Mouse (Mus musculus): ENCODE results near the gene Hnrnpf. TPM values are rescaled to one million over a fixed set of nuclear protein-coding genes. Genes with fewer than 3 reads are reported as not detected.
"Not testable (repeated sequence)": the region's sequence is repeated elsewhere in the genome, so short reads cannot be mapped to it uniquely, and the experiment has no call there.

The Hnrnpf gene
- 100 to 1,000 TPM; 119 to 160 (median 148) TPM for total RNA-seq (2022)

DNA sequence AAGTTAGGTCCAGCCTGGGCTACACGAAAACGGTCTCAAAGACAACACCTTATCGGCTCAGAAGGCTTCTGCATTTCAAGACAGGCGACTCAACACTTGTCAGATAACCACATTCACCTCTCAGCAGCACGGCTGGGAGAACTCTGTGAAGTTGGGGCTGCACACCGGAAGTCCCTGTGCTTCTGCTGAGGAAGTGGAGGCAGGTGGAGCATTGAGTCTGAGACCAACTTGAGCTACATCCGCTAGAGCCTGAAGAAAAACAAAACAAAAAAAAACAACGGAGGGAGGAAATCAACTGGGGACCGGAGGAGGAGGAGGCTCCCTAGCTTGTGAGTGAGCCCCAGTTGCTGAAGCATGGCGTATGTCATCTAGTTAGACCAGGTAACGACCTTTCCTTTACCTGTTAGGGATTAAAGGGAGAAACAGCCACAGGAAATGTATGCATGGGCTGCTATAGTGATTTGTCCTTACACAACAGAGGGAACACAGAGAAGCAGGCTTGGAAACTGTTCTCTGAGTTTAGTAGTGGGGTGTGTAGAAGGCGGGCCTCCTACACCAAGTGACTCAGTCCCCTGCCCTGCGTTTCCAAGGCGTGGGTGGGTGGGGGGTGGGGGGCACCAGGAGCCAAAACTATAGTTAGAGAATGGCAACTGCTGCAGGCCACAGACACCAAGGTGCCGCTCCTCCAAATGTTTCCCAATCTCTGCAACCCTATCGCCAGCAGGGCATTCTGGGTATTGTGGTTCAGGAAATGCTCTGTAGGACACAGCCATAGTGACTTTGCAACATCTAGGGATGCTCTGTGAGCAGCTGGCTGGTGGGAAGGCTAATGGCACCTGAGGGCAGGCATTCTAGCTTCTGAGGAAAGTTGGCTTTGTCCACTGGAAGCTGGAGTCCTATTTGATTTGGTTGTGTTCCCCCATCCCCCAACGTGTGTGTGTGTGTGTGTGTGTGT is at the start of gene Hnrnpf:
Gene Hnrnpf, plus strand, starts transcription at position 199 of the 955 bp plus-strand sequence.
- peak; percentile 34 to 40 for DNase-seq (ENCODE audit: low spot score in 2 of 2)

DNA sequence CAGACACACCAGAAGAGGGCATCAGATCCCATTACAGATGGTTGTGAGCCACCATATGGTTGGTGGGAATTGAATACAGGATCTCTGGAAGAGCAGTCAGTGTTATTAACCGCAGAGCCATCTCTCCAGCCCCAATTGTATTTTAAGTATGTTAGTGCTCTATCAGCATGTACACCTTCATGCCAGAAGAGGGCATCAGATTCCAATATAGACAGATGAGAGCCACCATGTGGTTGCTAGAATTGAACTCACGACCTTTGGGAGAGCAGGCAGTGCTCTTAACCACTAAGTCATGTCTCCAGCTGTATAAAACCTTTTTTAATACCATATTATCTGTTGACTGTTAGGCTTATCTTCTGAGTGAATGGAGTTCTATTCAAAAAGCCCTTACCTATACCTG is 48.4 kb upstream of the Hnrnpf start:
- no peak for DNase-seq (ENCODE audit: low spot score in 2 of 2)

DNA sequence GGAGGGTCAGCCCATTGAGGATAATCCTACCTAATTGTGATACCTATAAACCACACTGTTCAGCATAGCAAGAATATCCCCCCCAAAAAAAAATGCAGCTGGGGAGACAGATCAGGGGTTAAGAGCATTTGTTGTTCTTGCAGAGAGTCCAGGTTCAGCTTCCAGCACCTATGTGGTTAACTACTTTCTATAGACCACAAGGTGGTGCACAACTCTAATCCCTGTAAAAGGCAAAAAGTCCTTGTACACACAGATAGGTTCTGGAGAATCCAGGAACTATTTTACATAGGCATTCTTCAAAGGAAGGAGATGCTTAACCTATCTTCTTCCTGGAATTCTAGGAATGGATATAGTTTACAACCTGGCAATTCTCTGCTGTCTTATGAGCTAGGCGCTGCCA is 42.1 kb upstream of the Hnrnpf start:
- DNase-seq (ENCODE audit: low spot score in 2 of 2), result no peak

DNA sequence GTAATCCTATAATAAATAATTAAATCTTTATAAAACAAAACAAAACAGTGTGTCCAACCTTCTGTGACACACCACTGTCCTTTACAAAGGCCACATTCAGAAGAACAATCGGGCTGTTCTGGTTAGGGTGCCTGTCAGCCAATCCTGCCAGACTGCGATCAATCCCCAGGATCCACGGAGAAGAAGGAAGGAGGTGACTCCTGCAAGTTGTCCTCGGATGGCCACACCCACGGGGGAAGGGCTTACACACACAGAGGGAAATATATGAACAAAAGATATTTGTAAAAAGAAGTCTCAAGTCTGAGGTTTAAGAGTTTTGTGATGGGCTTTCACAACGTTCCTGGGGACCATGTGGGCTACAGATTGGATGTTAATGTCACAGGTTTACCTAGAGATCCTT is 38.3 kb upstream of the Hnrnpf start, which contains the start of gene Zfp239:
Gene Zfp239, plus strand, starts transcription at position 253 of the 400 bp plus-strand sequence.
- no peak for DNase-seq (ENCODE audit: low spot score in 2 of 2)

DNA sequence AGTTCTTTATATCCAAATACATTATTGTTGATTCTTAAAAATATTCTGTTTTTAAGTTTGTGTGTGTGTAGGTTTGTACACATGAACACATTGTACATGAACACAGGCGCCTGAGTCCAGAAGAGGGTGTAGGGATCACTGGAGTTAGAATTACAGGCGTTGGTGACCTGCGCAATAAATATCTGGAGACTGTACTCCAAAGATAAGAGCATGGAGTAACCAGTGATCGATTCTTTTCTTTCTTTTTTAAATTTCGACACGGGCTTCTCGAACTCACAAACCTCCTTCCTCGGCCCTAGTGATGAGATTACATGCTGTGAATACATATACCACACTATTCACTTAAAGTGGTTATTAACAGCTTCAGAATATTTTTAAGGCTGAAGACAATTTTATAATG is 37.7 kb upstream of the Hnrnpf start:
- DNase-seq (ENCODE audit: low spot score in 2 of 2), result no peak

DNA sequence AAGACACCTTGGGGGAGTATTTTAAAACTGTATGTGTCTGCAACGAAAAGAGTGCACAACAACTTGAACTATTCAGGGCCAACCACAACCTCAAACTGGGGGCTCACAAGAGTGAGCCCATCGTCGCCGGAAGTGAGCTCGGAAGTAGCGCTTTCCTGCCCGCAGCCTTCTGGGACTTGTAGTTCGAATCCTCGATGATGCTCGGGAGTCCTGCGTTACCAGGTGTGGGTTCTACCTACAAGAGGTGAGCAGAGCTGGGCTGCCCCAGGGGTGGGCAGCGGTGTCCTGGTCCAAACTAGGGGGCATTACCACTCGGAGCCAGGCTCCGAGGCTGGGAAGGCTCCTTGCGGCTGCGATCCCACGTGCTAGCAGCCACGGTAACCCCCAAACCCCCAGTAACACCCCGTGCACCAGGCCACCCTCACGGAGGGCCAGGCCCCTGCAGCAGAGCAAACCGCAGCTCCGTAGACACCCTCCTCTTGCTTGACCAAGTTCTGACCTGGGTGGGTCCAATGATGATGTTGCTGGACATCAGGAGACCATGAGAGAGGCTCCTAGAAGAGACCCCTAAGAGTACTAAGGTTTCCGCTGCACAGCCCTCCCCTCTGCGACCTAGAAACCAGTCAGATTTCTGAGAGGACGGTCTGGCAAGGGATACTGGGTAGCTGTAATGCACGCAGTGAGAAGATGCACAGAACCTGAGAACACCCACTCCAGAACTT is 37.1 kb upstream of the Hnrnpf start:
- DNase-seq (ENCODE audit: low spot score in 2 of 2), result peak; percentile 43 to 69

DNA sequence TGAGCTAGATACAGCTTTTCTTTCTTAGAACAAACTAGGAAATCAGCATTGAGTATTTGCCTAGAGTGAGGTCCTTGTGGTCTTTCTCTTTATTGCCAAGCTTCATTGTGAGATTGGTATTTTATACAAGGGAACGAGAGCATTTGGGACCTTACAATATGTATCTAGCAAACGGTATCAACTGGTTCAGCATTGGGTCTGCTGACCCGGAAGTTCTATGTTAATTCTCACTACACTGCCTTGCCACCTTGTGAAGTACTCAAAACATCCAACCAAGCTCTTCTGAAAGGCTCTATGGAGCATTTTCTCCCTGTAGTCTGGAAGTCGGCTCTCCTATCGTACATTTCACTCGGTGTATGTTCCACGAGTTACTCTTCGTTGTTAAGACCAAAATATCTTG is 36.4 kb upstream of the Hnrnpf start:
- no peak for DNase-seq (ENCODE audit: low spot score in 2 of 2)

DNA sequence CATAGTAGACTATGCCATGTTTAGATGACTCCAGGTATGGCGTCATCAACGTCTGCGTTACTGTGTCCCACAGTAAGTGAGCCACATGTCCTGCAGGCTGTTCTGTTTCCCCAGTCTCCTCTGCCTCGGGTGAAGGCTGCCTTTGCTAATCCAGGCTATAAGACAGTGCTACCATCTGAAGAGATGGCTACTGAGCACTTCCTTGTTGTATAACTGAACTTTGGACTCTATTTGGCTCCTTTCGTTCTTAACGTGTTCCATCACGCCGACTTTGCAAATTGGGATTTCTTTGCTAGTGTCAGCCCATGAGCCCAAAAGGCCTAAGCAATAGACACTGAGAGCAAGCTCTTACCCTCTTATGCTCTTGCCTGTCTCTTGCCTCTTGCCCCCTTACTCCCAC is 31.9 kb upstream of the Hnrnpf start:
- DNase-seq (ENCODE audit: low spot score in 2 of 2), result no peak

DNA sequence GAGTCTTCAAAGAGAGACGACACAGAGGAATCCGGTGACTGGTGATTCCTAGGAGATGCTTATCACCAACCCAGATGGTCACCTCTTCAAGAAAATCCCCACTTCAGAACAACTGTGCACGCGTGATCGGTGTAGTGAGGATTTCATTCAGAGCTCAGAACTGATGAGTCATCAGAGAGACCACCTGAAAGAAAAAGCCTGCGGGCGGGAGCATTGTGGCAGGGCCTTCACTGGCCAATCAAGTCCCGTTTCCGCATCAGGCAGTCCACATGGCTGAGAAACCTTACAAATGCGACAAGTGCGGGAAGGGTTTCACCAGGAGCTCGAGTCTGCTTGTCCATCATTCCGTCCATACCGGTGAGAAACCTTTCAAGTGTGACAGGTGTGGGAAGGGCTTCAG is 29.1 kb upstream of the Hnrnpf start:
- no peak for DNase-seq (ENCODE audit: low spot score in 2 of 2)

DNA sequence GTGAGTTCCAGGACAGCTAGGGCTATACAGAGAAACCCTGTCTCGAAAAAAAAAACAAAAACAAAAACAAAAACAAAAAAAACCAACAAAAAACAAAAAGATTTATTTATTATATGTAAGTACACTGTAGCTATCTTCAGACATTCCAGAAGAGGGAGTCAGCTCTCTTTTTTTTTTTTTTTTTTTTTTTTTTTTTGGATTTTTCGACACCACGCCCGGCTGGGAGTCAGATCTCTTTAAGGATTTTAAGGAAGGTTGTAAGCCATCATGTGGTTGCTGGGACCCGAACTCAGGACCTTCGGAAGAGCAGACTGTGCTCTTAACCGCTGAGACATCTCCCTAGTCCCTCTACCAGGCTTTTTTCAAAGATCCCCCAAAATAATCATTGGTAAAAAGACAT is 26.7 kb upstream of the Hnrnpf start:
- not testable (repeated sequence) for DNase-seq (ENCODE audit: low spot score in 2 of 2)

DNA sequence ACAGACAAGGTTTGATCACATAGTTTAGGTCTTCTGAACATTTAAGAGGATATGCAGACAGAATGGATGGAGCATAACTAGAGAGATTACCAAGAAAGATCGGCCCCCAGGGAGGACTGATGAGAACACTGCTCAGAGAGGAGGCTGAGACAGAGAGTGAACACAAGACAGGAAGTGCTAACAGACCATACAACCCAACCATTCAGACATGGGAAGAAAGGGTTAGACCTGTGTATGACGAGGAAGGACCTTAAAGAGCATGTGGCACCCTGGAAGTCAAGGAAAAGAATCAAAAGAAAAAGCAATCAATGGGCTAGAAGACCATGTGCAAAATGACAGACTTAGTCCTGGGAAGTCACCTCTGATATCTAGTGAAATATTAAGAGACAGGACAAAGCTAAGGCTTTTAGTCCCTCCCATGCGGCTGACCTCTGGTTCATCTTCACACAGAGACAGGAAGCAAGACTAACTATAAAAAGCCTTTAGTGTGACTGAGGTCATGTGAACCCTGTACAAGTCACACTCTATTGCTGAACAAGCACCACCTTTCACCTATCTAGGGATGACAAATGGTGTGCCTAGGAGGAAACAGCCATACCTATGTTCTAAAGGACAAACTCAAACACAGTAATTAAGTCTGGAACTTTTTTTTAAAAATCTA is 25.4 kb upstream of the Hnrnpf start:
- no peak for DNase-seq (ENCODE audit: low spot score in 2 of 2)

DNA sequence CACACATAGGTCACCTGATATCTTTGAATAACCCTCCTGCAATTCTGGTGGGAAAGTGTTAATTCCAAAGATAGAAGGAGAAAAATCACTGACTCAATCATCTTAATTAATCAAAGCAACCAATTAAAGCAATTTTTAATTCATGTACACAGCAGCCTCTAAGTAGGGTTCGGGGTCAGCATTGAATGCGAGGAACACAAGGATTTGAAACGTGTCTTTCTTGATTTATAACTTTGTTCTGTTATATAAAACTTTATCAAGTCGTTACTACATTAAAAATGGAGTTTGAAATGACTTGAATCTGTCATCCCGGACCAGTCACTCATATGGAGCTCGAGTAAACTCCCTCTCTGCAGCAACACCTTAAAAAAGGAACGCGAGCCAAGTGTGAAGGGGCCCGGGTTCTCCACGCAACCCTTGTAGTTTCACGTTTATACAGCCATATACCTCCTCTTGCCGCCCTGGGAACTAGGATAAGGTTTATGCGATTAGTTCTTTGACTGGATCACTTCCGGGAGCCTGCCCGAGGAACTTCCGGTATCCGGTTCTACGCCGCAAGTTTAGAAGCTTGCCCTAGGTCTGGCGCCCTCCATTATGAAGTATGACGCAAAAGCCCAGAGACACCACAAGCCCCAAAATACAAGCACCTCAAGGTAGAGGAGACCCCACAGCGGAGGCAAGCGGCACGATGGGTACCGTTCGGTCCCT is 21.3 kb upstream of the Hnrnpf start:
- peak; percentile 92 to 93 for DNase-seq (ENCODE audit: low spot score in 2 of 2)

DNA sequence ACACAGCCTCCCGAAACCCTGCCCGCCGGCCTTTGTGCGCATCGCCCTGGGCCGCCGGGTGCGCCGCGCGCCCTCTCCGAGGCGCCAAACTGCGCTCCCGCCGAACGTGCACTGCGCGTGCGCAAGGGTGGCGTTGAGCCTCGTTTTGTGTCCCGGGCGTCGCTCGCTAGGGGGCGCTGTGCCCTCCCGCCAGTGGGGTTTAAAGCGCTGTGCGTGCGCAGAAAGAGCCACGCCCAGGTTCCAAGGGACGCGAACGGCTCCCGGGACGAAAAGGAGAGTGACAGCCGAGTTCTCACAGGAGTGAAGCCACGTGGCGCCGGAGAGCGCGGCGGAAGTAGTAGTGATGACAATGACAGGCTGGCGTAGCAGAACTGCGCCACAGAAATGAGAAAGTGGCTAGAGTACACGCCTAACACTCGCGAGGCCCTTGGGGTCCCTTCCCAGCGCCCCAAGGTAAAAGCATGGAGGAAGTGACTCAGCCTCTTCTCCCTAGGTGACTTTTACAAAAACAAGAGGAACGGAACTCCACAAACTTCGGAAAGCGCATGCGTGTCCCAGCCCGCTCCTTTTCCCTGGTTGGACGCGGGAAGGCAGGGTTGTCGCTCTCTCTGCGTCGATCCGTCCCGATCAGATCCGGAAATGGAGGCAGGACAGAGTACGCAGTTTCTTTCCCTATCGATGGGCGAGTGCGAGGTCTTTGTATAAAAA is 20.6 kb upstream of the Hnrnpf start:
- DNase-seq (ENCODE audit: low spot score in 2 of 2), result peak; percentile 98 to 99

DNA sequence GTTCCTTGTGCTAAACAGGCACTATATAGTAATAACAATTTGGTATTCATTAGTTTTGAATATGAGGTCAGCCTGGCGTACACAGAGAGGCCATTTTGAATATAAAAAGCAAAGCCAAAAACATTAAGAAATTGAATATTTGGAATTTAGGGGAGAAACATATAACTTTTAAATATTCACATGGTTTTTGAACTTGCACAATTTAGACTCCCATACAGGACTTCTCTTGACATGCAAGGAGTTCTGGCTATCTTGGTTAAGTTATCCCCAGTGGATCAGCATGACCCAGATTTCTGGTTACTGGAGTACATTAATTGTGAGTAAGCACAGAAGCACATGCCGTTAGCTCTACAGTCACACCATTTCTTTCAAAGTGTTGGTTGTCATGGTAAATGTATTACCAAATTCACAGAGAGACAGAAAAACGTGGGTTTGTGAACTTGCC is 19.7 kb upstream of the Hnrnpf start:
- no peak for DNase-seq (ENCODE audit: low spot score in 2 of 2)

DNA sequence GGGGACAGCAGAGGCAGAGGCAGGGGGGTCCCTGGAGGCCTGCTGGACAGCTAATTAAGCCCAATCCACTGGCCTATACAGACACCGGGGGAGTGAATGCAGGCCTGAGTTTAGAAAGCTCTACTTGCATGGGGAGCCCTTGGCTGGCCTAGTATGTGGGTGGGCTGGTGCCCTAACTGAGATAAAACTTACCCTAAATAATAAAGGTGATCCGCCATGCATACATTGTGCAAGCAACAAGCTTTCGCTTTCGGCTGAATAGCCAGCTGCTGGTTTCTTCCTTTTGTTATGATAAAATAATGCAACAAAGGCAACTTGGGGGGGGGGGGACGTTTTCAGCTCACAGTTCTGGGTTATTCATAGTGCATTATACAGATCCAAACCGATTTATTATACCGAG is 18.9 kb upstream of the Hnrnpf start:
- no peak for DNase-seq (ENCODE audit: low spot score in 2 of 2)

DNA sequence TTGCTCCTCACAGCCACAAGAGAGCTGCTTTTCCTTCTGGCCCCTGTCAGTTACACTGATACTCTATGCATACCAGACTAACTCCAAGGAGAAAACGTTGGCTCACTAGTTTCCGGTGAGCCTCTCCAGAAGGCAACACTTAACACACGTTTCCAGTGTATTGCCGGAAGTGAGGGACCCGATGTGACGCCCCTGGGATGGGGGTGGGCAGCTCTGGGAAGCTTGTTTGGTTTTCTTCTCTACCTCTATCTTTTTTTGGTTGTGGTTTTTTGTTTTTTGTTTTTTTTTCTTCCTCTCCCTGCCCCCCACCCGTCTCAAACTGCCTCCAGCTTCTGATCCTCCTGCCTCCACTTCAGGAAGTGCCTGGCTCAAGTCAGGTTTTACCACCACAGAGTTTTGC is 18.1 kb upstream of the Hnrnpf start:
- DNase-seq (ENCODE audit: low spot score in 2 of 2), result no peak

DNA sequence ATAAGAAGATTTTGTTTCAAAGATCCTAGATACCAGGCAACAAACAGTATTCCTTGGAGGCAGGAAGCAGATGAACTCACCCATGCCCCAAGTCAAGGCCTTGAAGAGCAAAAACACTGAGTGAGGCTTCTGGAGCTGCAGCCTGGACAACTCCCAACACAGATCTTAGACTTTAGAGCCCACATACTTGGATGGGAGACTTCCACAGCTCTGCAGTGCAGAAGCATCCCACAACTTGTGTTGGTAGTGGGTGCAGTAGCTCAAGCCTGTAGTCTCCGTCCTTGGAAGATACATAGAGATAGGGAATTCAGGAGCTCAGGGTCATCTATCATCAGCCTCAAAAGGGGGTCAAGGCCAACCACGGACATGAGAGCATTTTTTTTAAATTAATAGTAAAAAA is 14.2 kb upstream of the Hnrnpf start:
- DNase-seq (ENCODE audit: low spot score in 2 of 2), result no peak

DNA sequence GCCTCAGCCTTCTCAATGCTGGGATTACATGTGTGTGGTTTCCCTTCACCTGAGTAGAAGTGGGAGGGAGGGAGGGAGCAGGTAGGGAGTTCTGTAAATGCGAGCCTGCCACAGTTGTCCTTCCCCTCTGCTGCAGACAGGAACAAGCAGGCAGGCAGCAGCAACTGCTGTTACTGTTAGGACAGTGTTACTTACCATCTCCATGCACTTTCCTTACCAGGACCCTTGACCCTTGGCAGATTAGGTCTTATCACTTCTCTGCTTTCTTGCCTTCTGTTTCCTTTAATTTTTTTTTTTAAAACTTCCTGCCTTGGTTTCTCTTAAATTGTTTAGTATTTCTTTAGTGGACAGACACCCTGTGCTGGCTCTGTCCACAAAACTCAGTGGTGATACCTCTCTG is 12.1 kb upstream of the Hnrnpf start:
- DNase-seq (ENCODE audit: low spot score in 2 of 2), result no peak

DNA sequence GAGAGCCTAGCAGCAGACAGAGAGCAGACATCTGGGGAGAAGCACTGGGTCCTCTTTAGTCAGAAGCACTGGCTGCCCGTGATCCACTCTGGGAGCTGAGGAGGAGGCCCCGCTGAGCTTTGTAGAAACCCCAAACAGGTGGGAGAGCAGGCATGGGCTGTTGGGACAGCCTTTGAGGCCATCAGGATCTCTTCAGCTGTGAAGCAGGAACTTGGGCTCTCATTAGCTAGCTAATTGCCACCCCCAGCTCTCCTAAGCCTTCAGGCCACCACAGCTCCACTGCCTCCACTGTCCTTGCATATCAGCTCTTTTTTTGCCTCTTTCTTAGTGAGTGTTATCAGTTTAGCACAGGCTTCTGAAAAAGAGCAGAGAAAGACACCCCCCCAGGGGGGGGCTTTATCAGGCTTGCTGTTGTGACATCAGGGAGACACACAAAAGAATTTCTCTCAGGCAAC is 11.5 kb upstream of the Hnrnpf start:
- no peak for DNase-seq (ENCODE audit: low spot score in 2 of 2)

DNA sequence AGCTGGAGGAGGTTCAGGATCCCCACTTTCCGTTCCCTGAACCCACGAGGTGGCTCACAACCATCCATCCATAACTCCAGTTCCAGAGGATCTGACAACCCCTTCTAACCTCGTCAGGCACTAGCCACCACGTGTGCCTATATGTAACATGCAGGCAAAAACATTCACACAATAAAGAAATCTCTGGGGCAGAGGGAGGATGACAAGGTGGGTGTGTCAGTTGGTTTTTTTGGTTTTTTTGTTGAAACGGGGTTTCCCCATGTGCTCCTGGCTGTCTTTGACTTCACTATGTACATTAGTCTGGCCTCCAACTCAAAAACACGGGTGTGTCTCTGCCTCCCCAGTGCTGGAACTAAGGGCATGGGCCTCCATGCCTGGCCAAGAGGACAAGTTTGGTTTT is 9.9 kb upstream of the Hnrnpf start:
- DNase-seq (ENCODE audit: low spot score in 2 of 2), result no peak

Data from layer of hippocampus, adult 8-10 months (tissue).